Mouse (Mus musculus) hindbrain, embryonic 12.5 days (tissue): ENCODE measurements at regions not wholly inside any gene's neighbourhood (a gene's known extent, or its start where the extent isn't known, plus 50 kb on each side); places are given as distances from the start of the nearest gene placed in this dataset.

Experiments used
- ATAC-seq: fragments of 200-750 bp; cut with Nextera tagmentation; 2 replicates; pipeline ENCODE4 v1.8.0; 2017; ENCODE audit warnings: moderate TSS enrichment; ENCODE audit not compliant: low FRiP score
- H3K27ac ChIP-seq: fragments of 300-500 bp; sonication (generic); 2 replicates; pipeline ENCODE4 v1.5.1; 2016; ENCODE audit warnings: mild to moderate bottlenecking
- H3K27me3 ChIP-seq: fragments of 300-500 bp; sonication (generic); 2 replicates; pipeline ENCODE4 v1.6.1; 2016; ENCODE audit warnings: mild to moderate bottlenecking
- H3K36me3 ChIP-seq: fragments of 300-500 bp; sonication (generic); 2 replicates; pipeline ENCODE4 v1.6.1; 2016; ENCODE audit warnings: mild to moderate bottlenecking
- H3K4me1 ChIP-seq: fragments of 300-500 bp; sonication (generic); 2 replicates; pipeline ENCODE4 v1.6.1; 2016
- H3K4me2 ChIP-seq: fragments of 300-500 bp; sonication (generic); replicated peaks from 2 replicates; pipeline ENCODE4 v1.6.1; 2016; ENCODE audit warnings: mild to moderate bottlenecking
- H3K4me3 ChIP-seq: fragments of 300-500 bp; sonication (generic); 2 replicates; pipeline ENCODE4 v1.5.1; 2016; ENCODE audit warnings: mild to moderate bottlenecking
- H3K9ac ChIP-seq: fragments of 300-500 bp; sonication (generic); 2 replicates; pipeline ENCODE4 v1.6.1; 2016; ENCODE audit warnings: mild to moderate bottlenecking, moderate library complexity
- H3K9me3 ChIP-seq: fragments of 300-500 bp; sonication (generic); replicated peaks from 2 replicates; pipeline ENCODE4 v1.6.1; 2016; ENCODE audit warnings: mild to moderate bottlenecking
- WGBS: fragments of 180-500 bp; shearing (Covaris S2); methylation state at CpG from one replicate; pipeline ENCODE4 v1.1.7; 2016; 5-methylcytosine and 5-hydroxymethylcytosine counted together

DNA sequence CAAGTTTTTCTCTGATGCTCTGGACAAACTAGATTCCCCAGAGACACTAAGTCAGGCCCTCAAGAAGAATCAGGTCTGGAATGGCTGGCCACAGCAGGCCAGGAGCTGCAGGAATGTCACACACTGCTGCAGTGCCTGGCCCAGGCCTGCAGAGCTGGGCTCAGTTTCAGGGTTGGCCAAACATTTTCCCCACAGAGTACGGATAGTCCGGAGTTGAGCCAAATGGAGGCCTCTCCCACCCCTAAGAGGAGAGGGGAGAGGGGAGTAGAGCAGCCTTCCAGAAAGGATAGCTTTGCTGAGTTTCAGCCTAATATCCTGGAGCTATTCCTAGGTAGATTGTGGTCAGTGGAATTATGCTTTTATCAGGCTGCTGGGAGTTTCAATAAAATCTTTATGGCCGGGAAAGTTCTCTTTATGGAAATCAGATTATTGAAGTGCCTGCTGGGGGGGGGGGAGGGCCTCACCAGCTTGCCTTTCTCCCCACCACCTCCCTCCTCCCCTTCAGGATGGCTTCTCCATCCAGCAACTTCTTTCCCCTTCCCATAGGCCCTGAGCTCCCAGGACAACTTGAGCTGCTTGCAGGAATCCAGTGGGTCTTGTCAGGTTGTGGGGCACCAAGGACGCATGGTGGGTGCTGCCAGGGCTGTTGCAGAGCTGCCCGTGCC lies 153.6 kb upstream of the Pja1 start:
- peaks cover 68% of the 10 kb centered on the region for H3K27me3 ChIP-seq
- no peak for ATAC-seq
- H3K27ac ChIP-seq, result no peak overlapping the region
- 74% methylated on average over 5 of the region's 5 CpGs for WGBS
- no peak overlapping the region for H3K4me3 ChIP-seq
- H3K36me3 ChIP-seq, result no peaks in the 10 kb centered on the region
- no peak overlapping the region for H3K9ac ChIP-seq
- no peaks in the 10 kb centered on the region for H3K4me1 ChIP-seq
- no peaks in the 10 kb centered on the region for H3K9me3 ChIP-seq
- H3K4me2 ChIP-seq, result no peak overlapping the region

DNA sequence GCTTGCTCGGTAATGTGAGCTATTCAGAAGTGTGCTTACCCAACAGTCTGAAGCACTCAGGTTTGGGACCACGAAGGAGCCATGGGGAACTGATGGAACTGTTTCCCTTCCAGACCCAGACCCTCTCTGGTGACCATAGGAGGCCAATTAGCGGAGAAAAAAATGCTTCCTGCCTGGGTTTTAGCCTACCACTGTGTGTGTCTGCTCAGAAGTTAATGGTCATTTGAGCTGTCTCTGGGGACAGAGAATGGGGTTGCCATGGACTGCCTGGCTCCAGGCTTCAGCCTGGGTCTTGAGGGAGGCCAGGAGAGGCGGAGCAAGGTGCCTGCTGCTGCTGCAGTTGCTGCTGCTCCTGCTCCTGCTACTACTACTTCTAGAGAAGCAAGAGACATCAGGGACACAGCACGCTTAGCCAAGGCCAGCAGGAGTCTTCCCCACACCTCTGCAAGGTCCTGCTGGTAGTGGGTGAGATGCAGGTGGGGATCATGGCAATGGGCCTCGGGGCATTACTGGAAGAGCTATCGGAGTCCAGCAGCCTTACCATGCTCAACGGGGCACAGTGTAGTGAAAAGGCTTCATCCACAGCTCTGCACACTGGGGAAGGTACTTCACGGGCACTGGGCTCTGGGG lies 141.2 kb upstream of the Pja1 start:
- H3K27me3 ChIP-seq, result peaks cover 47% of the 10 kb centered on the region
- H3K9me3 ChIP-seq, result no peaks in the 10 kb centered on the region
- H3K4me1 ChIP-seq, result 0 out of 2 replicates have a peak, but pooled peaks cover 3% of the 10 kb centered on the region
- whole genome bisulfite sequencing, result 72% methylated on average over 9 of the region's 9 CpGs
- H3K4me2 ChIP-seq, result no peak overlapping the region
- H3K9ac ChIP-seq, result no peak overlapping the region
- no peaks in the 10 kb centered on the region for H3K36me3 ChIP-seq
- no peak overlapping the region for H3K4me3 ChIP-seq
- no peak for ATAC-seq
- H3K27ac ChIP-seq, result no peak overlapping the region

DNA sequence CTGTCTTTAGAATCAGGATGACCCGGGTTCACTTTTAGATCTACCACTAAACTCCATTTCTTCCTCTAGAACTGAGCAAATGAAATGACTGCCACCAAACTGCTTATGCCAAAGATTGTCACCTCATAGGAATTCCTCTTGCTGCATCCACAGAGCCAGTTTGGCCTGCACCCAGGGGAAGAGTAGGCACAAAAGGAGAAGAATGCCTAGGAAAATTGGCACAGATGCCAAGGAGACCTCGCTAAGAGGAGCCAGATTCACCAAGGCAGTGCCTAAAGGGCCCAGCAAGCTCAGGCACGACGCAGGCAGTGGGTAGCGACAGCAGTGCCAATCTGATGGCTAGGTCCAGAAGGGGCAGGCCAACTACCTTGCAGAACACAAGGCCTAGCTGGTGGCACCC lies 139.0 kb upstream of the Pja1 start:
- H3K9ac ChIP-seq, result no peak overlapping the region
- 78% methylated on average over 5 of the region's 5 CpGs for WGBS
- no peak for ATAC-seq
- H3K27ac ChIP-seq, result no peak overlapping the region
- H3K4me1 ChIP-seq, result peaks cover 3% of the 10 kb centered on the region
- H3K36me3 ChIP-seq, result no peaks in the 10 kb centered on the region
- no peak overlapping the region for H3K4me3 ChIP-seq
- H3K4me2 ChIP-seq, result no peak overlapping the region
- H3K9me3 ChIP-seq, result no peaks in the 10 kb centered on the region
- peaks cover 62% of the 10 kb centered on the region for H3K27me3 ChIP-seq

DNA sequence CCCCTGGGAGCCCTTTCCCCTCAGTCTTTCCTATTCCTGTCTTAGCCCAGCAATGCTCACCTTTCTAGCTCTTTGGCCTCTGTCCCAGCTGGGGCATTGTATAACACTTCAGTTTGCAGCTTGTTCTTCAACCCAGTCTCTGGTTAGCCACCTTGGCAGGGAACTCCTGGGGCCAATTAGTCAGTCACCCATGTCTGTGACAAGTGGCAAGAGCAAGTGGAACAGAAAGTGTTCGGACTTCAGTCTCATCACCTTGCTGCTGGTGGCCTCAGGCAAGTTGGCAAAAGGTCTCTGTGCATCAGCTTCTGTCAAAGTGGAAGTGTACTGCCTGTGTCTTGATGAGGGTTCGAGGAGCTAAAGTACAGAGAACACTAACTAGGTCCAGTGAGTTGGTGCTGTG lies 138.5 kb upstream of the Pja1 start:
- 80% methylated on average over 2 of the region's 2 CpGs for WGBS
- H3K27ac ChIP-seq, result no peak overlapping the region
- no peak for ATAC-seq

DNA sequence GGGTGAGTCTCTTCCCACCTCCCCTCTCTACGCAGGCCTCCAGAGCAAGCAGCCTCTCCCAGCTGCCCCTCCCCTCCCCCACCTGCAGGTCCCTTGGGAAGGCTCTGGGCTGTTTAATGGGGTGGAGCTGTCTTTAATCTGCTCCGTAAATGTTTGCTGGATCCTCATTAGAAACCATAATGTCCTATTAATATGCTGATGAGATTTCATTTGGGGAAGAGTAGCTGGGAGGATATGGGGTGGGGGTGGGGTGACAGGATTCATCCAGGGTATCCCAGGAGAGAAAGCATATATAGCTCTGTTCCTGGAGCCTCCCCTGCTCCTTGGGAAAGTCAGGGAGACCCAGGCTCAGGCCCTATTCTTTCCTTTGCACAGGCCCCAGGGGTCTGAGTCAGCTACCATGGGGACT lies 137.2 kb upstream of the Pja1 start:
- 0 out of 2 replicates have a peak overlapping the region, but pooled peaks have one; percentile 30 for H3K27ac ChIP-seq
- peaks cover 5% of the 10 kb centered on the region for H3K4me1 ChIP-seq
- H3K9ac ChIP-seq, result no peak overlapping the region
- no peaks in the 10 kb centered on the region for H3K9me3 ChIP-seq
- no peak overlapping the region for H3K4me3 ChIP-seq
- H3K27me3 ChIP-seq, result peaks cover 74% of the 10 kb centered on the region
- 47% methylated on average over 2 of the region's 2 CpGs for WGBS
- ATAC-seq, result peak; percentile 74
- H3K4me2 ChIP-seq, result no peak overlapping the region
- no peaks in the 10 kb centered on the region for H3K36me3 ChIP-seq

More for the DNA sequence above, 138.5 kb upstream of the Pja1 start:
- Histone ChIP-seq H3K4me3 (no peak overlapping the region), H3K9me3 (no peaks in the 10 kb centered on the region), H3K4me1 (peaks cover 4% of the 10 kb centered on the region), H3K4me2 (no peak overlapping the region), H3K9ac (no peak overlapping the region), H3K27me3 (peaks cover 64% of the 10 kb centered on the region), H3K36me3 (no peaks in the 10 kb centered on the region)

DNA sequence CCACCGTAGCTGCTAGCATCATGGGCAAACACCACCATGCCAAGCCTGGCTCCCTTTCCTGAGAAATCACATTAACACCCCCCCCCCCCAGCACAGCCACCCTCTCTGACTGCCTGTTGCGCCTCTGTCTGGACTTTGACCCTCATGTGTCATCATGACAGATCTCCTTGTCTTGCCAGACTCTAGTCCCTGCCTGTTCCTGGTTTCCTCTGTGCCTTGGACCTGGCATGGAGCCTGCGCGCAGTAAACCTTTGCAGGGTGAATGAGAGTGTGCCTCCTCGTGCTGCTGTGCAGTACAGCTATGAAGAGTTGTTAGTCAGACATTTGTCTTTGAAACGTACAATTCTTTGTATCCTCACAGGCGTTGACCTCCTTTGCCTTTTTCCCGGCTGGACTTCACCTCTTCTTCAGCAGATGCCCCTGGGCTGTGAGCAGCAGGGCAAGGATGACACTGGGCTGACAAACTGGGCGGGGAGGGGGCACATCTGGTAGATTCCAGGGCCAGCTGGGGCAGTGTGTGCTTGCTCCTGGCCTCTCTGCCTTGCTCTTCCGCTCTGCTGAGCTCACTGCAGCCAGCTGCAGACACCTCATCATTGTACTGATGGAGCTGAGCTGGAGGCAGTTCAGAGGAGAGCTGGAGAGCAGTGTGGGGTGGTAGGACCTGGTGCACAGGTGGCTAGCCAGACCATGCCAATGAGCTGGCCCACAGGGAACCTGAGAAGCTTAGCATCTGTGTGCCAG lies 134.2 kb upstream of the Pja1 start:
- ATAC-seq, result no peak
- H3K4me3 ChIP-seq, result no peak overlapping the region
- H3K27ac ChIP-seq, result no peak overlapping the region
- H3K4me2 ChIP-seq, result no peak overlapping the region
- H3K27me3 ChIP-seq, result peaks cover 78% of the 10 kb centered on the region
- no peaks in the 10 kb centered on the region for H3K36me3 ChIP-seq
- H3K4me1 ChIP-seq, result peaks cover 5% of the 10 kb centered on the region
- no peaks in the 10 kb centered on the region for H3K9me3 ChIP-seq
- WGBS, result 47% methylated on average over 9 of the region's 10 CpGs
- no peak overlapping the region for H3K9ac ChIP-seq

DNA sequence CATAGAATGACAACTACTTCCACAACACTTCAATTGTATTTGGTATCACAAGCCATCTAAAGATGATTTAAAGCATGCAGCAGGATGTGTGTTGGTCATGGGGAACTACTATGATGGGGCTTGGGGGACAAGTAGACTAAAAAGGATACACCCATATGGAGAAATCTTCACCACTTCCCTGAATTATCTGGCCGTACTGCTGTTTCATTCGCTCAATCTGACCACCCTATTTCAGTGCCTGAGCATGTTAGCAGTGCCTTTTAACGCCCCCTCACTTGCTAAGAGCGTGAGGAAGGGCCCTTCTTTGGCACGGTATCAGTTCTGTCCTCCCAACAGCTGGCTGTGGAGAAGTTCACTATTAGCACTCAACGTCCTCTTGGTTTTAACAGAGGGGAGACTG lies 132.6 kb upstream of the Pja1 start:
- no peak overlapping the region for H3K4me3 ChIP-seq
- H3K9me3 ChIP-seq, result no peaks in the 10 kb centered on the region
- no peaks in the 10 kb centered on the region for H3K36me3 ChIP-seq
- H3K9ac ChIP-seq, result no peak overlapping the region
- 76% methylated on average over 6 of the region's 6 CpGs for WGBS
- H3K4me2 ChIP-seq, result no peak overlapping the region
- no peak overlapping the region for H3K27ac ChIP-seq
- peaks cover 5% of the 10 kb centered on the region for H3K4me1 ChIP-seq
- ATAC-seq, result no peak
- peaks cover 74% of the 10 kb centered on the region for H3K27me3 ChIP-seq

DNA sequence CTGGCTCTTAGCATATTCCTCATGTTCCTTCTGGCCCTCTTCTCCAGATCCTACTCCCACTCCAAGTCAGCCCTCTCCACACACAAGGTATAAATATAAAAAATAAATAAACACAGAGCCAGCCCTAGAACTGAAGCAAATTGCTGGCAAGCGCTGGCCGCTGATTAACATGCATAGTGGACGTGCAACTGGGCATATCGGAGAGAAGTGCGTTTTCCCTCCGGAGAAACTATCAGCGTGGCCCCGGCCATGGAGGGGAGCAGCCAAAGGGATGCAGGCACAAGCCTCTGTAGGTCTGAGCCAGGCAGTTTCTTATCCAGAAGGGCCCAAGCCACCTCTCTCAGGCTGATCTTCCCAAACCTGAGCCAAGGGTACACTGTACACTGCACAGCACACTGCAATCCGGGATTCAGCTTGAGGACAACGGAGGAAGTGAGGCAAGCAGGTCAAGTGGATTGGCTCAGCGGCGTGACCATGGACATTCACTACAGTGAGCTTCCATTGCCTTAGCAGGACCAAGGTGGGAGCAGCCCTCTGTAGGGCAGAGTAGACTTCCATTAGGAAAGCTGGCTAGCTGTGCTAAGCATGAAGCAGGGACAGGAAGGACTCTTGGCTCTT lies 131.3 kb upstream of the Pja1 start:
- WGBS, result 69% methylated on average over 12 of the region's 12 CpGs
- Histone ChIP-seq H3K4me3 (no peak overlapping the region), H3K9ac (no peak overlapping the region), H3K36me3 (no peaks in the 10 kb centered on the region), H3K27ac (no peak overlapping the region), H3K4me1 (peaks cover 2% of the 10 kb centered on the region), H3K4me2 (no peak overlapping the region), H3K9me3 (no peaks in the 10 kb centered on the region), H3K27me3 (peaks cover 73% of the 10 kb centered on the region)
- ATAC-seq, result 0 out of 2 replicates have a peak, but pooled peaks have one; percentile 50

DNA sequence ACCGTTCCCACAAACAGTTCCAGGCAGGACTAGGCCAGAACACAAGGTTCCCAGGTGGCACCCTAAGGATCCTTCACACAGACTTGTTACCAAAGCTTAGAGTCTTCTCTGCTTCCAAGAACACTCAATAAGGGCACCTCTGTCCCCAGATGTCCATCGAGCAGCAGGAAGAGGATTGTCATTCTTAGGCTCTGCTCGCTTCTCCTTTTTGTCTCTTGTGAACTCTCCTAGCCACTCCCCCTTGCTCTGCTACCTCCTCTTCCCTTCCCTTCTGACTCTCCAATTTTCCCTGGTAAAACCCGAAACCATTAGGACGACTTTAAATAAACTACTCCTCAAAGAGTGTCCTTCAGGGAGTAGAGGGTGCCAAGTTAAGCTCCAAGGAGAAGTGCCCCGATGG lies 124.4 kb upstream of the Pja1 start:
- H3K4me2 ChIP-seq, result no peak overlapping the region
- no peaks in the 10 kb centered on the region for H3K9me3 ChIP-seq
- no peaks in the 10 kb centered on the region for H3K36me3 ChIP-seq
- H3K27me3 ChIP-seq, result peaks cover 57% of the 10 kb centered on the region
- ATAC-seq, result no peak
- peaks cover 11% of the 10 kb centered on the region; the same call in 1 of the 2 replicates for H3K4me1 ChIP-seq
- H3K27ac ChIP-seq, result no peak overlapping the region
- H3K9ac ChIP-seq, result no peak overlapping the region
- WGBS, result 77% methylated on average over 6 of the region's 6 CpGs
- H3K4me3 ChIP-seq, result no peak overlapping the region

DNA sequence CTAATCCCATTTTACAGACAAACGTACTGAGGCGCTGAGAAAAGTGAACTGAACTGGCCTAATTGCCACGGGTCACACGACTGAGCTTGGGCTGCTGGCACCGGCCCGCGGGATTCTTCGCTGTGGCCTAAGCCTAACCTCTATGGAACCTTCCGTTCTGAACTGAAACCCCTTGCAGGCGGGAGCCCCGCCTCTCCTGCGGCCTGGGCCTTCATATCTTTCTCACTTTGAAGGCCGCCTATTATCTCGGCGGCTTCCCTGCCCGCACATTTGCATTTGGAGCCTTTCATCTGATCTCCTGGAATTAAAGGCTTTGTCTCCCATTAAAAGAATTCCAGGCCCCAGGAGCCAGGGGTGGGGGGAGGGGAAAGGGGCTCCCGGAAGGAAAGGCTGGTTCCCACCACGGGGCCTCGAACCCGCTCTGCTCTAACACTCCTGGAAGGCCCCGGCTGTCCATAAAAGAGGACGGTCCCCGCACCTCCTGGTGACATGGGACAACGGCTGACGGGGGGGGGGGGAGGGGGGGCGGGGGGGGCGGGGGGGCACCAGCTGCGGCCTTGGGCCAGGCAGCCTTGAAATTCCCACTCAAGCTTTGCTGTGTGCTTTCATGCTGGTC lies 122.9 kb upstream of the Pja1 start:
- peak; percentile 56; the same call in 1 of the 2 replicates for ATAC-seq
- no peak overlapping the region for H3K27ac ChIP-seq
- no peak overlapping the region for H3K4me2 ChIP-seq
- H3K4me3 ChIP-seq, result no peak overlapping the region
- H3K27me3 ChIP-seq, result peaks cover 59% of the 10 kb centered on the region
- peaks cover 11% of the 10 kb centered on the region; the same call in 1 of the 2 replicates for H3K4me1 ChIP-seq
- no peak overlapping the region for H3K9ac ChIP-seq
- WGBS, result 18% methylated on average over 21 of the region's 28 CpGs
- H3K36me3 ChIP-seq, result no peaks in the 10 kb centered on the region
- H3K9me3 ChIP-seq, result no peaks in the 10 kb centered on the region

DNA sequence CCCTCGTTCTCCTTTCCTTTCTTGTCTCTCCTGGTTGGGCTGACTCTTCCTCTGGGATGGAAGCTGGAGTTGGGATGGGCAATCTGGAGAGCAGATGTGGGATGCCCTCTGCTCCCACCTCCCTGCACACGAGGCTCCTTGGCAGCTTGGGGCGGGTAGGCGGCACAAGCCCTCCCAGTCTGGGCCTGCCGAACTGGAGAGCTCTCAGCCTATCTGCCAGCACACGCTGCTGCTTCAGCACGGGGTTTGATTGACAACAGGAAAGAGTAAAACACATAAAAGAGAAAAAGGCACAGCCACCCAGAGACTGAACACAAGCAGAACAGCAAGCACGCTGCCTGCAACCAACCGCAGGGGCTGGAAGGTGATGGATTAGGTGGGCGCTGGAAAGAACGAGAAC lies 121.9 kb upstream of the Pja1 start:
- Histone ChIP-seq H3K4me2 (no peak overlapping the region), H3K9me3 (no peaks in the 10 kb centered on the region), H3K27me3 (peaks cover 54% of the 10 kb centered on the region), H3K27ac (no peak overlapping the region), H3K36me3 (no peaks in the 10 kb centered on the region), H3K4me1 (peaks cover 11% of the 10 kb centered on the region; the same call in 1 of the 2 replicates), H3K9ac (no peak overlapping the region), H3K4me3 (no peak overlapping the region)
- 42% methylated on average over 11 of the region's 11 CpGs for WGBS
- no peak for ATAC-seq

DNA sequence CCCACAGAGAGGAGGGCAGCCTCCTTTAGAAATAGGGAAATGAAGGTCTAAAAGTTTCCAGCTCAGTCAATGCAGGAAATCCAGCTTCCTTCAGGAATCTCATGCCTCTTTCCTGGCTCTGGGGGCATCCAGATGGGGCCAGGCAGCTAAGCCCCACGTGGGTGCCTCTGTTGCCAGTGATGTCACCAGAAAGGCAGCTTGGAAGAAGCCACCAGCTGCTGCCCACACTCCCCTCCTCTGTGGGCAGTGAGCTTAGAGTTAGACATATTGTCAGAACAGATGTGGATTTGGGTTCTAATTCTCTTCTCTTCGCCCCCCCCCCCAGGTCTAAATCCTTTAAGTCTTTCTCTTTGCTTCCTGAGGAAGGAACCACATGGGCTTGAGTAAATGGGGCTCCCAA lies 116.2 kb upstream of the Pja1 start:
- H3K4me3 ChIP-seq, result no peak overlapping the region
- no peaks in the 10 kb centered on the region for H3K9me3 ChIP-seq
- ATAC-seq, result no peak
- H3K27me3 ChIP-seq, result peaks cover 39% of the 10 kb centered on the region
- WGBS, result 42% methylated on average over 2 of the region's 2 CpGs
- H3K4me1 ChIP-seq, result 0 out of 2 replicates have a peak, but pooled peaks cover under 1% of the 10 kb centered on the region
- H3K9ac ChIP-seq, result no peak overlapping the region
- no peaks in the 10 kb centered on the region for H3K36me3 ChIP-seq
- no peak overlapping the region for H3K4me2 ChIP-seq
- H3K27ac ChIP-seq, result no peak overlapping the region
